Mouse (Mus musculus) spleen, adult 2 months (tissue): Measurements from ENCODE around the gene U2af2. TPM values are rescaled to one million over a fixed set of nuclear protein-coding genes. Genes with fewer than 3 reads are reported as not detected.

Experiments
- DNase-seq, 2 experiments: peaks; one replicate each; pipeline versions ENCODE4 v3.0.0 to v3.0.0-alpha.2; 2012 to 2021; ENCODE audit warnings: low spot score in 2 of 2, low read depth in 1 of 2
- H3K27ac ChIP-seq: fragments of 200-500 bp; 2 replicates; pipeline ENCODE4 v1.5.1; 2012; ENCODE audit warnings: low read length, inconsistent platforms; ENCODE audit not compliant: insufficient read depth
- H3K27me3 ChIP-seq: fragments of 200-500 bp; 2 replicates; pipeline ENCODE4 v1.6.1; 2012; ENCODE audit warnings: mild to moderate bottlenecking, moderate library complexity, low read length, inconsistent platforms; ENCODE audit not compliant: control insufficient read depth, insufficient read depth
- H3K36me3 ChIP-seq: fragments of 200-500 bp; 2 replicates; pipeline ENCODE4 v1.6.1; 2012; ENCODE audit warnings: mild to moderate bottlenecking, low read length, inconsistent platforms; ENCODE audit not compliant: control insufficient read depth, insufficient read depth
- H3K4me1 ChIP-seq: fragments of 200-500 bp; 2 replicates; pipeline ENCODE4 v1.6.1; 2011; ENCODE audit warnings: inconsistent platforms; ENCODE audit not compliant: control insufficient read depth, insufficient read depth, insufficient read length
- H3K4me3 ChIP-seq: fragments of 200-500 bp; 2 replicates; pipeline ENCODE4 v1.5.1; 2011; ENCODE audit warnings: mild to moderate bottlenecking, inconsistent platforms; ENCODE audit not compliant: insufficient read depth, insufficient read length; ENCODE audit errors: extremely low read depth
- CTCF ChIP-seq: fragments of 200-500 bp; IDR thresholded peaks from 2 replicates; pipeline ENCODE4 v1.5.1; 2011; ENCODE audit warnings: mild to moderate bottlenecking, inconsistent platforms; ENCODE audit not compliant: insufficient read depth, insufficient read length, insufficient replicate concordance; ENCODE audit errors: extremely low read depth
- POLR2A ChIP-seq: fragments of 200-500 bp; IDR thresholded peaks from 2 replicates; pipeline ENCODE4 v1.6.1; 2011; ENCODE audit warnings: low read depth, low read length, inconsistent platforms
- WGBS: fragments of 180-500 bp; shearing (Covaris S2); methylation state at CpG from one replicate; pipeline ENCODE4 v1.1.7; 2018; 5-methylcytosine and 5-hydroxymethylcytosine counted together
- polyA plus RNA-seq: library from polyadenylated mRNA; depleted of rRNA; stranded (reverse); fragments of >200 nt; gene quantifications from 2 replicates; pipeline ENCODE4 v1.2.3, GENCODE M21; 2012; rRNA removed

The U2af2 gene
- polyA plus RNA-seq, 1 experiment: 216 TPM

DNA sequence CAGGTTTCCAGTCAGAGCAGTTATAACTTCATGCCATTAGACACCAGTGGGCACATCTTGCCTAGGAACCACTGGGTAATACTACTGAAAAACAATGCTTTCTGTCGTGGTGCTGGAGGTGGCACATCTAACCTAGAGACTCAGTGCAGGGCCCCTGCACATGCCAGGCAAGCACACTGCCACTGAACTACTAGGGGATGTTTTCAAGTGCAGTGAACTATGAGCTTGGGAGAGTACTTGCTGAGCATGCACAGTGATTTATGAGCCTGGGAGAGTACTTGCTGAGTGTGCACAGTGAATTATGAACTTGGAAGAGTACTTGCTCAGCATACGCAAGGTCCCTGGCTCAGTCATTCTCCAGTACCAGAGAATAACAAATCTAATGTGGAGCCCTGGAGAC, 40.6 kb downstream of the U2af2 start:
- TF ChIP-seq POLR2A (no peak), CTCF (no peak)
- no peak for DNase-seq
- H3K27ac ChIP-seq: peak overlapping the region; percentile 69

DNA sequence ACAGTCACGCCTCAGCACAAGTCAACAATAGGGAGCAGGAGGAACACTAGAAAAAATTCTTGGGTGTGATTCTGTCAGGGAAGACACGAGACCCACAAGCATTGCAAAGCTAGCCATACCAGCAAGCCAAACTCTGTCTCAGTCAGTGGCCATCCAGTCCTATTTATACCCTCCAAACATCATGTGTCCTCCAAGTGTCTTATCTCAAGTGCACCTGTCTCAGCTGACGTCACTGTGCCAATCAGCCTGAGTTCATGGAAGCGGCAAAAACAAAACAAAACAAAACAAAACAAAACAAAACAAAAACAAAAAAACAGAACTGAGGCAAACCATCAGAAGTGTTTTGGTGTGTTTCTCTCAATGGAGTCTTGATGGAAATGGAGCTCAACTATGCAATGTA, 46.3 kb downstream of the U2af2 start:
- TF ChIP-seq CTCF (no peak), POLR2A (no peak)
- WGBS: 81% methylated on average over 4 of the region's 4 CpGs
- no peaks in the 10 kb centered on the region for H3K27me3 ChIP-seq
- DNase-seq: no peak
- no peak overlapping the region for H3K4me3 ChIP-seq
- H3K27ac ChIP-seq: no peak overlapping the region
- H3K36me3 ChIP-seq: no peaks in the 10 kb centered on the region
- no peaks in the 10 kb centered on the region for H3K4me1 ChIP-seq

More for the DNA sequence above, 40.6 kb downstream of the U2af2 start:
- H3K4me1 ChIP-seq: peaks cover 26% of the 10 kb centered on the region; the same call in 1 of the 2 replicates
- no peak overlapping the region for H3K4me3 ChIP-seq
- H3K36me3 ChIP-seq: peaks cover 10% of the 10 kb centered on the region
- H3K27me3 ChIP-seq: no peaks in the 10 kb centered on the region
- WGBS: 75% methylated on average over 2 of the region's 2 CpGs

GRCm38 (mm10) chr7:5109301-5109700, 47.4 kb downstream of the U2af2 start:
- H3K27me3 ChIP-seq: no peaks in the 10 kb centered on the region
- WGBS: 83% methylated on average over 8 of the region's 8 CpGs
- no peaks in the 10 kb centered on the region for H3K36me3 ChIP-seq
- no peak for DNase-seq
- no peak overlapping the region for H3K4me3 ChIP-seq
- H3K27ac ChIP-seq: no peak overlapping the region
- H3K4me1 ChIP-seq: no peaks in the 10 kb centered on the region
- no peak for TF ChIP-seq CTCF

DNA sequence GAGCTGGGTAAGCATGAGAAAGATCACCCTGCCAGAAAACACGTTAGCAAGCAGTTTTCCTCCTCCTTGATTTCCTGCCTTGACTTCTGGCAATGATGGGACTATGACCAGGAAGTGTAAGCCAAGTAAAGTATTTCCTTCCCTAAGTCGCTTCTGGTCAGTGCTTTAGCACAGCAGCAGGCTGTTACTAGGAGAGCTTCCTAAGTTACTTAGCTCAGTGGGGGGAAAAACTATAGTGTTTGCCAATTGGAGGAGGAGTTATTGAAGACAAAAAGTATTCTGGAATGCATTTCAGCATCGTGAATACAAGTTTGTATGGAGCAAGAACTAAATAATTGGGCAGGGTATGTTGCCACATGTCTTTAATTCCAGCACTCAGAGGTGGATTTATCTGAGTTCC, 50.8 kb downstream of the U2af2 start:
- Histone ChIP-seq H3K4me3 (no peak overlapping the region), H3K27me3 (no peaks in the 10 kb centered on the region), H3K27ac (no peak overlapping the region), H3K36me3 (no peaks in the 10 kb centered on the region), H3K4me1 (no peaks in the 10 kb centered on the region)
- TF ChIP-seq POLR2A: no peak
- TF ChIP-seq CTCF: no peak
- DNase-seq: no peak
- 28% methylated on average over 3 of the region's 3 CpGs for WGBS

DNA sequence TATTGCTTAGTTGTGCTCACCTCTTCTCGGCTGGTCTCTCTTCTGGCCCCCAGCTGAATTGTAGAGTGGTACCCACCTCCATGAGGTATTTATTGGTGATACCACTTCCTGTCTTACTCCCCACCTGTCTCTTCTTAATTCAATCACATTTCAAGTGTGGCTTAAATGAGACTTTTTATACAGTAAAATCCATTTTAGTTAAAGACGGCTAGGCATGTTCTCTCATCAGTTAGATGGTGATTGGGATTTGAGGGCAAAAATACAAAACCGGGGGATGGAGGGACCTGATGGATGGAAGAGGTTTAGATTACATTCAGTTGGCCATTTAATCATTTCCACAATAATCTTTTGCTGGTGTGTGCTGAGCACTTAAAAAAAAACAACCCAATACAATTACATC, 54.9 kb downstream of the U2af2 start, which contains the start of gene Rfpl4:
TSS of gene Rfpl4 (minus strand) at position 101 of the 400 bp plus-strand sequence.
- Histone ChIP-seq H3K27me3 (no peaks in the 10 kb centered on the region), H3K4me3 (no peak within 1 kb of the TSS), H3K4me1 (no peaks in the 10 kb centered on the region), H3K36me3 (no peaks in the 10 kb centered on the region), H3K27ac (no peak within 1 kb of the TSS)
- WGBS: 85% methylated on average over 3 of the region's 3 CpGs
- TF ChIP-seq CTCF (no peak), POLR2A (no peak)
- no peak for DNase-seq

DNA sequence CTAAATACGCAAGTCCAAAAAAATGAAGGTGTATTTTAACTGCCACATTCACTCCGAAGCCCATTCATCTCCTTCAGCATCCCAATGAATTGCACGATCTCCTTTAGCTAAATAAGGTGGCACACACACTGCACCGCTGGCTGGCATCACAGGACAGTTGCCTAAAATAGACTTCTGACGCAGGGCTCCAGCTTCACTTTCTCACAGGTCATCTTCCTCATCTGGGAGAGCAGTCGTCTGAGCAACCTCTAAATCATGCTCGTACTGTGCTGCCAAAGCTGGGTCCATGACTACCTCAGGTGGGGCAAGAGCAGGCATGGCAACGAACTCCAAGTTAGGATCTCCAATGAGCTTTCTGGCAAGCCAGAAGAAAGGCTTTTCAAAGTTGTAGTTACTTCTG, 63.1 kb downstream of the U2af2 start:
- WGBS: 75% methylated on average over 8 of the region's 8 CpGs

GRCm38 (mm10) chr7:5125549-5126406, 63.8 kb downstream of the U2af2 start, which contains the start of gene Rasl2-9:
Gene Rasl2-9 (minus strand): TSS chr7:5125950.
- H3K27ac ChIP-seq: peak within 1 kb of the TSS; percentile 42; the same call in 1 of the 2 replicates
- DNase-seq: peak; percentile 21 to 77
- WGBS: 16% methylated on average over 42 of the region's 42 CpGs

More for the DNA sequence above, 63.1 kb downstream of the U2af2 start:
- no peaks in the 10 kb centered on the region for H3K36me3 ChIP-seq
- no peak for DNase-seq
- no peak overlapping the region for H3K27ac ChIP-seq
- 0 out of 2 replicates have a peak, but pooled peaks cover 3% of the 10 kb centered on the region for H3K27me3 ChIP-seq
- no peak for TF ChIP-seq POLR2A
- TF ChIP-seq CTCF: no peak
- 0 out of 2 replicates have a peak, but pooled peaks cover 2% of the 10 kb centered on the region for H3K4me1 ChIP-seq
- no peak overlapping the region for H3K4me3 ChIP-seq

More at GRCm38 (mm10) chr7:5125549-5126406, 63.8 kb downstream of the U2af2 start, which contains the start of gene Rasl2-9:
- Histone ChIP-seq H3K27me3 (0 out of 2 replicates have a peak, but pooled peaks cover 3% of the 10 kb centered on the region), H3K4me1 (0 out of 2 replicates have a peak, but pooled peaks cover 2% of the 10 kb centered on the region), H3K36me3 (no peaks in the 10 kb centered on the region), H3K4me3 (peak within 1 kb of the TSS; percentile 60)
- TF ChIP-seq POLR2A: no peak
- TF ChIP-seq CTCF: peak; percentile 78

Other genes with a start within 250 kb of the U2af2 start
- gene Ube2s, start 249.6 kb upstream of the U2af2 start, polyA plus RNA-seq: 167 and 175 TPM in 2 replicates
- 0.16 and 0.23 TPM in 2 replicates for gene Shisa7, start 217.4 kb upstream of the U2af2 start, polyA plus RNA-seq
- gene Isoc2b, start 191.9 kb upstream of the U2af2 start, polyA plus RNA-seq: 7.2 and 12.1 TPM in 2 replicates
- 14.5 and 15.3 TPM in 2 replicates for gene Isoc2a, start 185.0 kb upstream of the U2af2 start, polyA plus RNA-seq
- gene Gm36210, start 155.6 kb upstream of the U2af2 start, polyA plus RNA-seq: 0.08 TPM in 1 of 2 replicates, not detected in the other
- gene Zfp628, start 146.9 kb upstream of the U2af2 start, polyA plus RNA-seq: 19.2 and 26.9 TPM in 2 replicates
- gene Nat14, start 140.1 kb upstream of the U2af2 start, polyA plus RNA-seq: 2.8 and 3.2 TPM in 2 replicates
- 1.7 and 1.8 TPM in 2 replicates for gene Ssc5d, start 136.4 kb upstream of the U2af2 start, polyA plus RNA-seq
- 1.9 TPM in 2 replicates for gene Sbk2, start 97.7 kb upstream of the U2af2 start, polyA plus RNA-seq
- 0.05 and 0.06 TPM in 2 replicates for gene Sbk3, start 91.0 kb upstream of the U2af2 start, polyA plus RNA-seq
- 30.2 and 39.9 TPM in 2 replicates for gene Zfp579, start 66.0 kb upstream of the U2af2 start, polyA plus RNA-seq
- gene Zfp524, start 47.7 kb upstream of the U2af2 start, polyA plus RNA-seq: 24.2 and 32.0 TPM in 2 replicates
- gene Fiz1, start 47.4 kb upstream of the U2af2 start, polyA plus RNA-seq: 26.8 and 33.2 TPM in 2 replicates
- 0.12 TPM in 1 of 2 replicates, not detected in the other for gene Gm44973, start 46.6 kb upstream of the U2af2 start, polyA plus RNA-seq
- gene Zfp865, start 41.8 kb upstream of the U2af2 start, polyA plus RNA-seq: 47.9 and 58.4 TPM in 2 replicates
- gene Ccdc106, start 41.6 kb upstream of the U2af2 start, polyA plus RNA-seq: 0.43 and 0.54 TPM in 2 replicates
- not detected in 2 replicates for gene 4632433K11Rik, start 28.0 kb upstream of the U2af2 start, polyA plus RNA-seq
- gene Zfp784, start 23.7 kb upstream of the U2af2 start, polyA plus RNA-seq: 4.2 and 5.4 TPM in 2 replicates
- gene Zfp580, start 10.6 kb upstream of the U2af2 start, polyA plus RNA-seq: 12.7 and 24.9 TPM in 2 replicates
- 196 and 257 TPM in 2 replicates for gene Epn1, start 18.1 kb downstream of the U2af2 start, polyA plus RNA-seq
- not detected in 2 replicates for gene Rfpl4, start 54.8 kb downstream of the U2af2 start, polyA plus RNA-seq
- 0.21 and 0.43 TPM in 2 replicates for gene Rasl2-9, start 63.8 kb downstream of the U2af2 start, polyA plus RNA-seq
- not detected in 2 replicates for gene Vmn1r55, start 87.5 kb downstream of the U2af2 start, polyA plus RNA-seq
- gene Vmn1r56, start 134.6 kb downstream of the U2af2 start, polyA plus RNA-seq: not detected in 2 replicates
- not detected in 2 replicates for gene Vmn1r57, start 156.3 kb downstream of the U2af2 start, polyA plus RNA-seq